Mouse (Mus musculus) ES-E14 (cell line): ENCODE measurements around the gene Banf1. TPM values are rescaled to one million over a fixed set of nuclear protein-coding genes. Genes with fewer than 3 reads are reported as not detected.

Source experiments
- total RNA-seq: library from RNA; depleted of rRNA; stranded (reverse); fragments of 300-350 nt; gene quantifications from 2 replicates; pipeline ENCODE4 v1.2.3, GENCODE M21; 2012; rRNA removed

Banf1 gene
- total RNA-seq, 1 experiment: 213 TPM

Other genes with a start within 250 kb of the Banf1 start
- gene Klc2, start 248.6 kb downstream of the Banf1 start, total RNA-seq: 14.7 and 22.9 TPM in 2 replicates
- 5.4 and 7.2 TPM in 2 replicates for gene Pacs1, start 94.0 kb downstream of the Banf1 start, total RNA-seq
- 165 and 175 TPM in 2 replicates for gene Sf3b2, start 71.7 kb downstream of the Banf1 start, total RNA-seq
- gene Gal3st3, start 68.8 kb downstream of the Banf1 start, total RNA-seq: 2.1 and 3.2 TPM in 2 replicates
- gene Catsper1, start 31.4 kb downstream of the Banf1 start, total RNA-seq: not detected in 2 replicates
- gene Cst6, start 17.6 kb downstream of the Banf1 start, total RNA-seq: 1.1 and 2.1 TPM in 2 replicates
- 101 and 127 TPM in 2 replicates for gene Eif1ad, start 427 bp downstream of the Banf1 start, total RNA-seq
- gene Sart1, start 21.5 kb upstream of the Banf1 start, total RNA-seq: 111 and 118 TPM in 2 replicates
- 1.5 and 2.7 TPM in 2 replicates for gene Tsga10ip, start 35.4 kb upstream of the Banf1 start, total RNA-seq
- gene Drap1, start 57.8 kb upstream of the Banf1 start, total RNA-seq: 121 and 124 TPM in 2 replicates
- 13.8 and 13.9 TPM in 2 replicates for gene AI837181, start 58.0 kb upstream of the Banf1 start, total RNA-seq
- gene Fosl1, start 80.4 kb upstream of the Banf1 start, total RNA-seq: 1.0 and 3.0 TPM in 2 replicates
- gene Ccdc85b, start 90.7 kb upstream of the Banf1 start, total RNA-seq: 4.9 and 5.4 TPM in 2 replicates
- 52.4 and 62.0 TPM in 2 replicates for gene Fibp, start 93.4 kb upstream of the Banf1 start, total RNA-seq
- 4.5 and 11.7 TPM in 2 replicates for gene Ctsw, start 101.3 kb upstream of the Banf1 start, total RNA-seq
- 18.0 and 23.9 TPM in 2 replicates for gene Efemp2, start 106.8 kb upstream of the Banf1 start, total RNA-seq
- 31.3 and 36.4 TPM in 2 replicates for gene Mus81, start 121.2 kb upstream of the Banf1 start, total RNA-seq
- 775 and 955 TPM in 2 replicates for gene Cfl1, start 123.3 kb upstream of the Banf1 start, total RNA-seq
- 1.7 and 1.8 TPM in 2 replicates for gene 1700020D05Rik, start 136.6 kb upstream of the Banf1 start, total RNA-seq
- 3.3 and 5.0 TPM in 2 replicates for gene Snx32, start 143.4 kb upstream of the Banf1 start, total RNA-seq
- gene Ovol1, start 193.5 kb upstream of the Banf1 start, total RNA-seq: 0.58 and 1.1 TPM in 2 replicates
- 6.4 and 9.5 TPM in 2 replicates for gene Ap5b1, start 200.9 kb upstream of the Banf1 start, total RNA-seq
- gene Rnaseh2c, start 234.7 kb upstream of the Banf1 start, total RNA-seq: 87.9 and 99.5 TPM in 2 replicates
- 52.2 and 75.6 TPM in 2 replicates for gene Kat5, start 243.1 kb upstream of the Banf1 start, total RNA-seq